ENCODE assay signal across 21 mouse cellular contexts in genomic region chr11:117438363-117438762, GRCm38 (mm10). TPM values are rescaled to one million over a fixed set of nuclear protein-coding genes. Genes with fewer than 3 reads are reported as not detected.
DNase-seq lines count a peak whose midpoint lies in the region; ATAC-seq lines count a peak whose summit lies in the region.
"Had no signal": no experiment of that assay in that cellular context is flagged by ENCODE, and none has a peak within 500 bp of the region (broad histone marks: within the 10 kb centered on the region; RNA-seq: fewer than 3 reads in every experiment).

No protein-coding gene starts in this region.

- 0 out of 2 replicates have a peak, but pooled peaks cover under 1% of the 10 kb centered on the region for H3K9me3 ChIP-seq in hindbrain, embryonic 10.5 days
- H3K9me3 ChIP-seq in hindbrain, embryonic 16.5 days (ENCODE audit: control insufficient read depth, low read length), result no peaks in the 10 kb centered on the region
- H3K9me3 ChIP-seq in forebrain, embryonic 14.5 days (replicated peaks; ENCODE audit: control insufficient read depth, low read length), result no peaks in the 10 kb centered on the region
- H3K9me3 ChIP-seq in midbrain, embryonic 12.5 days, result no peaks in the 10 kb centered on the region

- H3K27me3 ChIP-seq in hindbrain, embryonic 10.5 days (ENCODE audit: insufficient read depth, poor library complexity, severe bottlenecking), result peaks cover 76% of the 10 kb centered on the region
- no peaks in the 10 kb centered on the region for H3K27me3 ChIP-seq in hindbrain, embryonic 16.5 days (replicated peaks; ENCODE audit: control insufficient read depth, insufficient read depth, low read length)
- H3K27me3 ChIP-seq in forebrain, embryonic 14.5 days (replicated peaks; ENCODE audit: control insufficient read depth, insufficient read depth, low read length), result no peaks in the 10 kb centered on the region; the same call in 1 of the 2 replicates
- H3K27me3 ChIP-seq in midbrain, embryonic 12.5 days, result peaks cover 54% of the 10 kb centered on the region

- peak overlapping the region; percentile 74; the same call in 1 of the 2 replicates for H3K27ac ChIP-seq in hindbrain, embryonic 10.5 days
- H3K27ac ChIP-seq in hindbrain, embryonic 16.5 days (ENCODE audit: low read depth, low read length), result no peak overlapping the region
- no peak overlapping the region for H3K27ac ChIP-seq in forebrain, embryonic 14.5 days (ENCODE audit: low read depth, low read length)
- H3K27ac ChIP-seq in midbrain, embryonic 12.5 days (replicated peaks), result peak overlapping the region; percentile 63
- H3K27ac ChIP-seq: gastrocnemius, adult 2 months; kidney, postnatal 0 days; limb, embryonic 12.5 days; liver, embryonic 14.5 days had no signal

- H3K9ac ChIP-seq in hindbrain, embryonic 16.5 days (ENCODE audit: low read depth, low read length), result no peak overlapping the region
- no peak overlapping the region for H3K9ac ChIP-seq in forebrain, embryonic 14.5 days (ENCODE audit: low read length)
- H3K9ac ChIP-seq in midbrain, embryonic 12.5 days (replicated peaks), result no peak overlapping the region
- H3K9ac ChIP-seq: limb, embryonic 12.5 days; liver, embryonic 14.5 days had no signal

- H3K4me3 ChIP-seq in hindbrain, embryonic 10.5 days, result no peak overlapping the region
- H3K4me3 ChIP-seq in hindbrain, embryonic 16.5 days (ENCODE audit: low read length), result no peak overlapping the region
- H3K4me3 ChIP-seq in forebrain, embryonic 14.5 days (ENCODE audit: low read depth, low read length), result no peak overlapping the region
- no peak overlapping the region for H3K4me3 ChIP-seq in midbrain, embryonic 12.5 days
- H3K4me3 ChIP-seq: gastrocnemius, adult 2 months; limb, embryonic 12.5 days had no signal

- no peaks in the 10 kb centered on the region for H3K36me3 ChIP-seq in hindbrain, embryonic 10.5 days
- H3K36me3 ChIP-seq in hindbrain, embryonic 16.5 days (ENCODE audit: control insufficient read depth, insufficient read depth, low read length), result no peaks in the 10 kb centered on the region
- H3K36me3 ChIP-seq in forebrain, embryonic 14.5 days (ENCODE audit: control insufficient read depth, insufficient read depth, low read length), result no peaks in the 10 kb centered on the region
- no peaks in the 10 kb centered on the region for H3K36me3 ChIP-seq in midbrain, embryonic 12.5 days
- H3K36me3 ChIP-seq: limb, embryonic 12.5 days had no signal

- WGBS in hindbrain, embryonic 10.5 days, result 30% methylated on average over 6 of the region's 6 CpGs
- WGBS in hindbrain, embryonic 16.5 days, result 27% methylated on average over 6 of the region's 6 CpGs
- WGBS in forebrain, embryonic 14.5 days, result 23% methylated on average over 6 of the region's 6 CpGs
- WGBS in midbrain, embryonic 12.5 days, result 17% methylated on average over 6 of the region's 6 CpGs

- peaks cover 72% of the 10 kb centered on the region for H3K4me1 ChIP-seq in hindbrain, embryonic 10.5 days (replicated peaks)
- peaks cover 38% of the 10 kb centered on the region for H3K4me1 ChIP-seq in hindbrain, embryonic 16.5 days (ENCODE audit: control insufficient read depth, insufficient read depth, low read depth, low read length)
- peaks cover 33% of the 10 kb centered on the region for H3K4me1 ChIP-seq in forebrain, embryonic 14.5 days (ENCODE audit: control insufficient read depth, insufficient read depth, low read length)
- peaks cover 63% of the 10 kb centered on the region for H3K4me1 ChIP-seq in midbrain, embryonic 12.5 days

- no peak overlapping the region for H3K4me2 ChIP-seq in hindbrain, embryonic 16.5 days (ENCODE audit: low read length)
- no peak overlapping the region for H3K4me2 ChIP-seq in forebrain, embryonic 14.5 days (ENCODE audit: low read length)
- no peak overlapping the region for H3K4me2 ChIP-seq in midbrain, embryonic 12.5 days (replicated peaks)
- H3K4me2 ChIP-seq: limb, embryonic 12.5 days had no signal

- no peak for DNase-seq in hindbrain, embryonic 10.5 days (ENCODE audit: low spot score)
- peak; percentile 88 for DNase-seq in ES-CJ7 (ENCODE audit: low read depth, low spot score)
- DNase-seq in forebrain, embryonic 14.5 days (ENCODE audit: low spot score), result peak; percentile 53
- no peak for DNase-seq in yolk sac, embryonic 10.5 days (ENCODE audit: low spot score)
- DNase-seq in urinary bladder, postnatal 4 days (ENCODE audit: low spot score in 2 of 2), result no peak
- no peak for DNase-seq in frontal cortex, postnatal 10 days (ENCODE audit: low spot score in 2 of 2)
- DNase-seq: adrenal gland, postnatal 14 days; B cell, adult 2 months; cerebellum, adult 9-10 months; embryo, embryonic 11 days; gastrocnemius, adult 2 months; heart, adult 11 months; thymus, postnatal 25 days had no signal

- no peak for ATAC-seq in hindbrain, embryonic 16.5 days
- ATAC-seq in forebrain, embryonic 14.5 days, result no peak
- no peak for ATAC-seq in midbrain, embryonic 12.5 days (ENCODE audit: low FRiP score, low read depth)
- ATAC-seq: inflammation-experienced regulatory T-cells, adult 6 months; lung, postnatal 0 days had no signal

RNA-seq across cellular contexts. Expression of gene Gm11733, which starts 45.8 kb away (rescaled TPM):
- not detected in 2 replicates for polyA plus RNA-seq in hindbrain, embryonic 10.5 days (2016; fragmentation: Nextera tagmentation; extraction: Ambion mirVana)
- polyA plus RNA-seq in hindbrain, embryonic 16.5 days (2015; fragmentation: Nextera tagmentation; extraction: Ambion mirVana), result 0.06 TPM in 2 replicates
- 0.09 and 0.11 TPM in 2 replicates for polyA plus RNA-seq in forebrain, embryonic 14.5 days (2014; fragmentation: Nextera tagmentation; extraction: Ambion mirVana)
- polyA plus RNA-seq in midbrain, embryonic 12.5 days (2016; fragmentation: Nextera tagmentation; extraction: Ambion mirVana), result not detected in 2 replicates
- polyA plus RNA-seq: heart, postnatal 0 days; inflammation-experienced regulatory T-cells, adult 6 months; kidney, postnatal 0 days; limb, embryonic 12.5 days; liver, embryonic 14.5 days; lung, postnatal 0 days had no signal

Comparison
In these comparisons a context has a peak if more than half of its experiments do, and no peak if none do; other contexts are left out.
1. H3K27ac ChIP-seq: peak in hindbrain, embryonic 10.5 days (single experiment) and midbrain, embryonic 12.5 days (single experiment); none in hindbrain, embryonic 16.5 days (single experiment) and forebrain, embryonic 14.5 days (single experiment).
2. DNase-seq: peak in ES-CJ7 (single experiment) and forebrain, embryonic 14.5 days (single experiment); none in hindbrain, embryonic 10.5 days (single experiment), yolk sac, embryonic 10.5 days (single experiment), urinary bladder, postnatal 4 days (0 of 2) and frontal cortex, postnatal 10 days (0 of 2).